Mouse (Mus musculus) regulatory T cell (primary cell): ENCODE measurements around the gene Olfr1295.

ENCODE experiments used
- in situ Hi-C: fragments of 300-600 bp; cut with MboI, MseI; formaldehyde crosslinking; loops from one replicate; pipeline ENCODE4 v1.15.1; 2025; ENCODE audit warnings: high pct_unique_total_duplicates

The Olfr1295 gene

GRCm38 (mm10) chr2:111569581-111569980 is at the start of gene Olfr1295:
Gene Olfr1295, minus strand, starts transcription at chr2:111569681.
- in situ Hi-C loops = no loop called here

GRCm38 (mm10) chr2:111540191-111540590 is 29.3 kb downstream of the Olfr1295 start, which contains the start of gene Olfr1294:
Gene Olfr1294, minus strand, starts transcription at chr2:111540291.
- in situ Hi-C loops = no loop called here

- in situ Hi-C loops = no loop called here
Observed at GRCm38 (mm10) chr2:111524903-111525302, 44.6 kb downstream of the Olfr1295 start, which contains the start of gene Olfr1293-ps. Gene Olfr1293-ps, plus strand, starts transcription at chr2:111525203.

- in situ Hi-C loops = no loop called here
Observed at GRCm38 (mm10) chr2:111517451-111517850, 52.0 kb downstream of the Olfr1295 start.
